Mouse (Mus musculus) liver, postnatal 0 days (tissue): Measurements from ENCODE around the gene H2-Ob.

Experiments used
- CTCF ChIP-seq: sonication (generic); IDR thresholded peaks from 2 replicates; pipeline ENCODE4 v1.5.1; 2016; ENCODE audit warnings: antibody characterized with exemption, low read depth
- EP300 ChIP-seq: IDR thresholded peaks from 2 replicates; pipeline ENCODE4 v1.6.1; 2016; ENCODE audit warnings: antibody characterized with exemption, low read depth, mild to moderate bottlenecking

DNA sequence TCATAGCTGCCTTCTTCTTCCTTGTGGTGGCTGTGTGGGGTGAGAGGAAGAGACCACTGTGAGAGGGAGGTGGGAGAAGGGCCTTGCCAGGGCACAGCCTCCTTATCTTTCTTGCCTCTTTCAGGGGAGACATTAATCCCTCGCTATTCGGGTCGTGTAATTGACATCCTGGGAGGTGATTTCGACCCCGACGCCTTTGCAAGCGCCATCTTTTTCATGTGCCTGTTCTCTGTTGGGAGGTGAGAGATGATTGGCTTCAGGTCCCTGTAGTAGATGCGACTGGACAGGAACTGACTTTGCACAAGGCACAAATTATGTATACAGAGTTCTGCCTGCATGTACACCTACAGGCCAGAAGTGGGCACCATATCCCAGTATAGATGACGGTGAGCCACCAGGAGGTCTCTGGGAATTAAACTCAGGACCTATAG, 32.9 kb upstream of the H2-Ob start:
- TF ChIP-seq EP300 (no peak), CTCF (peak; percentile 83)
